Mouse (Mus musculus) mouse trophoblast stem cell (cell line): ENCODE measurements around the gene Maats1.

ENCODE experiments used
- in situ Hi-C, 2 experiments: fragments of 300-500 bp; cut with MseI, MboI; formaldehyde crosslinking; loops; 2 replicates in 1 of 2; 3 replicates in 1 of 2; pipeline ENCODE4 v1.15.1; 2025

Maats1 gene

GRCm38 (mm10) chr16:38341396-38342324 lies at the start of gene Maats1:
TSS of gene Maats1 (minus strand) at chr16:38342143.
- in situ Hi-C loops: loop anchor here in 1 of 2 experiments (10.0 kb wide), 1 partner anchor 143 kb away; no protein-coding TSS in a partner anchor

- in situ Hi-C loops: no loop called here
Measured at GRCm38 (mm10) chr16:38390322-38390721, 48.4 kb upstream of the Maats1 start.

GRCm38 (mm10) chr16:38389284-38389893 lies 47.4 kb upstream of the Maats1 start:
- in situ Hi-C loops: no loop called here

GRCm38 (mm10) chr16:38388757-38389156 lies 46.8 kb upstream of the Maats1 start:
- in situ Hi-C loops: no loop called here

- in situ Hi-C loops: no loop called here
Measured at GRCm38 (mm10) chr16:38387389-38387788, 45.4 kb upstream of the Maats1 start.

- in situ Hi-C loops: no loop called here
Measured at GRCm38 (mm10) chr16:38385700-38386099, 43.8 kb upstream of the Maats1 start.

GRCm38 (mm10) chr16:38385184-38385634 lies 43.3 kb upstream of the Maats1 start:
- in situ Hi-C loops: no loop called here

- in situ Hi-C loops: no loop called here
Measured at GRCm38 (mm10) chr16:38383683-38384082, 41.7 kb upstream of the Maats1 start.

- in situ Hi-C loops: no loop called here
Measured at GRCm38 (mm10) chr16:38379926-38380325, 38.0 kb upstream of the Maats1 start.

GRCm38 (mm10) chr16:38379493-38379892 lies 37.5 kb upstream of the Maats1 start:
- in situ Hi-C loops: no loop called here

GRCm38 (mm10) chr16:38379088-38379487 lies 37.1 kb upstream of the Maats1 start:
- in situ Hi-C loops: no loop called here

- in situ Hi-C loops: no loop called here
Measured at GRCm38 (mm10) chr16:38378591-38378990, 36.6 kb upstream of the Maats1 start.

- in situ Hi-C loops: no loop called here
Measured at GRCm38 (mm10) chr16:38377546-38377945, 35.6 kb upstream of the Maats1 start.

GRCm38 (mm10) chr16:38376841-38377249 lies 34.9 kb upstream of the Maats1 start:
- in situ Hi-C loops: no loop called here

- in situ Hi-C loops: no loop called here
Measured at GRCm38 (mm10) chr16:38376163-38376840, 34.4 kb upstream of the Maats1 start.

GRCm38 (mm10) chr16:38375182-38375581 lies 33.2 kb upstream of the Maats1 start:
- in situ Hi-C loops: no loop called here

- in situ Hi-C loops: no loop called here
Measured at GRCm38 (mm10) chr16:38374379-38375140, 32.6 kb upstream of the Maats1 start.

GRCm38 (mm10) chr16:38373941-38374340 lies 32.0 kb upstream of the Maats1 start:
- in situ Hi-C loops: no loop called here

GRCm38 (mm10) chr16:38373439-38373838 lies 31.5 kb upstream of the Maats1 start:
- in situ Hi-C loops: no loop called here

GRCm38 (mm10) chr16:38372876-38373275 lies 30.9 kb upstream of the Maats1 start:
- in situ Hi-C loops: no loop called here

- in situ Hi-C loops: no loop called here
Measured at GRCm38 (mm10) chr16:38371705-38372296, 29.9 kb upstream of the Maats1 start.
